Mouse (Mus musculus): ENCODE results near the gene Rrp8. TPM values are rescaled to one million over a fixed set of nuclear protein-coding genes. Genes with fewer than 3 reads are reported as not detected.

The Rrp8 gene
- 44.0 and 44.3 TPM in 2 replicates for polyA plus RNA-seq (2015; fragmentation: Nextera tagmentation; extraction: Ambion mirVana)

GRCm38 (mm10) chr7:105736911-105737521 lies at the start of gene Rrp8:
Rrp8 (minus strand) TSS chr7:105737385.
- no peaks in the 10 kb centered on the region for H3K27me3 ChIP-seq
- peaks cover 54% of the 10 kb centered on the region for H3K36me3 ChIP-seq
- H3K27ac ChIP-seq = peak within 1 kb of the TSS; percentile 83
- ATAC-seq (ENCODE audit: low FRiP score, low read depth) = peak; percentile 9; the same call in 1 of the 2 replicates
- under 1% methylated on average over 30 of the region's 30 CpGs for WGBS
- H3K4me2 ChIP-seq (replicated peaks) = peak within 1 kb of the TSS; percentile 79
- H3K4me1 ChIP-seq = peaks cover 31% of the 10 kb centered on the region
- peak within 1 kb of the TSS; percentile 92 for H3K9ac ChIP-seq
- no peaks in the 10 kb centered on the region for H3K9me3 ChIP-seq
- peak within 1 kb of the TSS; percentile 77 for H3K4me3 ChIP-seq

DNA sequence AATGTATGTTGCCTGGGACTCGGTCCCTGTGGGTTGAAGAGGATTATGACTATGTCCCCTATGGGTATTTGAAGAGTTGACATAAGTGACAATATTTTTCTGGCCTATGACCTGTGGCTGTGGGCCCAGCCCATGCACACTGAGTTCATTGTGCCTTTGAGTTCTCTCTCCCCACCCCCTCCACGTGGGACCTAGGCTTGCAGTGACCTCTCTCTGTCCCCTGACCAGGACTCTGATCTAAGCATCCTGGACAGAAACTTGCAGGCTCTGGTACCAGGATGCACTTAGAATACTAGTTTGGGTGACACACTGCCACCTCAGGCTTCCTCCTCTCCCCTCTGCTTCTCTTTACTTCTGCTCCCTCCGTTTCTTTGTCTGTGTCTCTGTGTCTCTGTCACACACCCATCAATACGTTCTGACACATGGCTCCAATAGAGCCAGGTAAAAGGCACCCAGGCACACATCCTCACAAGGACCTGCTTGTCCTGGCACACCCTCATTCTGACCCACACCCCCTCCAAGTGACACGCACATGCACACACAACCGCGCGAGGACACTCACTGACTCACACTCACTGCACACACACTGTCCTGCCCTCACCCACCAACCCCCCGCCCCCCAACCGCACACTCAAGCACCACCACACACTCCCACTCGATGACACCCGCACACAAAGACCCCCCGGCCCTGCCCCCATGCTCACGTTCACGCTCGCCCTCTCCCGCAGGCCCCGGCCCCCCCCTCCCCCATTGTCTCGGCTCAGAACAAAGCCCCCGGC lies 49.5 kb upstream of the Rrp8 start:
- H3K9ac ChIP-seq = peak overlapping the region; percentile 98
- H3K9me3 ChIP-seq = no peaks in the 10 kb centered on the region
- peaks cover 51% of the 10 kb centered on the region for H3K4me1 ChIP-seq
- no peaks in the 10 kb centered on the region for H3K27me3 ChIP-seq
- ATAC-seq (ENCODE audit: low FRiP score, low read depth) = peak; percentile 70
- H3K4me2 ChIP-seq (replicated peaks) = peak overlapping the region; percentile 93
- peaks cover 36% of the 10 kb centered on the region for H3K36me3 ChIP-seq
- H3K4me3 ChIP-seq = peak overlapping the region; percentile 94
- H3K27ac ChIP-seq = peak overlapping the region; percentile 95
- WGBS = 7% methylated on average over 20 of the region's 20 CpGs

DNA sequence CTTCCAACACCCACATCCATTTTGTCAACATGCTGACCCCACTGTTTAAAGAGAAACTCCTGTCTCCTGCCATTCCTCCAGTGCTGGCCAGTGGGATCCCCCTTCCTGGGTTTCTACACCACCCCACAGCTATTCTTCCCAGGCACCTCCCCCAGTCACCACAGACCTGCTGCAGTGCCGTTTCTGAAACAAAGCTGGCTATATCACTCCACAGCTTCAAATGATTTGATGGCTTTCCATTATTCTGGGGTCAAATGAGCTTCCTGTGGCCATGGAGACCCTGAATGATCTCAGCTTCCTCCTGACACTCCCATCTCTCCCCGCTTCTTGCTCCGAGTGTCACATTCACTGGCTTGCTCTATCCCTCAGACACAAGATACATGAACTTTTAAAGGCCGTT lies 47.4 kb upstream of the Rrp8 start:
- Histone ChIP-seq H3K4me2 (replicated peaks) (peak overlapping the region; percentile 93), H3K9ac (peak overlapping the region; percentile 27; the same call in 1 of the 2 replicates), H3K9me3 (no peaks in the 10 kb centered on the region), H3K36me3 (peaks cover 57% of the 10 kb centered on the region), H3K4me3 (peak overlapping the region; percentile 5; the same call in 1 of the 2 replicates), H3K27me3 (no peaks in the 10 kb centered on the region), H3K4me1 (peaks cover 66% of the 10 kb centered on the region), H3K27ac (no peak overlapping the region)
- WGBS = 35% methylated on average over 4 of the region's 4 CpGs
- no peak for ATAC-seq (ENCODE audit: low FRiP score, low read depth)

DNA sequence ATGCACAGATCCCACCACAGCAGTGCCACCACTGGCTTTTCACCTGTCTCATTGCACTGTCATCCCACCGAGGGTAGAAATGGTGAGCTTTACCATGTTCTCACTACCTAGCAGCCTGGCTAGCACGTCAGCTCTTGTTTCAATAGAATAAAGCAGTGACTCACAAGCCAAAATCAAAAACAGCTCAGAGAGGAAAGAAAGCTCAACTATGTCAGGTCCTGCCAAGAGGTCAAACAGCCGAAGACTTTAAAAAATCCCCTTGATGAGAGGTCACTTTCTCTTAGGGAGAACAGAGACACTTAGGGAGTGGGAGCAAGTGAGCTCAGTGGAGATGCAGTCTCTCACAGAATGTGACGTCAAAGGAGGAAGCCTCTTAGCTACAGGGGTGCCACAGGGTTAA lies 46.7 kb upstream of the Rrp8 start:
- Histone ChIP-seq H3K4me2 (replicated peaks) (peak overlapping the region; percentile 93), H3K4me3 (no peak overlapping the region), H3K27ac (no peak overlapping the region; the same call in 1 of the 2 replicates), H3K9me3 (no peaks in the 10 kb centered on the region), H3K27me3 (no peaks in the 10 kb centered on the region), H3K4me1 (peaks cover 72% of the 10 kb centered on the region), H3K36me3 (peaks cover 60% of the 10 kb centered on the region), H3K9ac (peak overlapping the region; percentile 27; the same call in 1 of the 2 replicates)
- no peak for ATAC-seq (ENCODE audit: low FRiP score, low read depth)
- WGBS = 38% methylated on average over 4 of the region's 4 CpGs

DNA sequence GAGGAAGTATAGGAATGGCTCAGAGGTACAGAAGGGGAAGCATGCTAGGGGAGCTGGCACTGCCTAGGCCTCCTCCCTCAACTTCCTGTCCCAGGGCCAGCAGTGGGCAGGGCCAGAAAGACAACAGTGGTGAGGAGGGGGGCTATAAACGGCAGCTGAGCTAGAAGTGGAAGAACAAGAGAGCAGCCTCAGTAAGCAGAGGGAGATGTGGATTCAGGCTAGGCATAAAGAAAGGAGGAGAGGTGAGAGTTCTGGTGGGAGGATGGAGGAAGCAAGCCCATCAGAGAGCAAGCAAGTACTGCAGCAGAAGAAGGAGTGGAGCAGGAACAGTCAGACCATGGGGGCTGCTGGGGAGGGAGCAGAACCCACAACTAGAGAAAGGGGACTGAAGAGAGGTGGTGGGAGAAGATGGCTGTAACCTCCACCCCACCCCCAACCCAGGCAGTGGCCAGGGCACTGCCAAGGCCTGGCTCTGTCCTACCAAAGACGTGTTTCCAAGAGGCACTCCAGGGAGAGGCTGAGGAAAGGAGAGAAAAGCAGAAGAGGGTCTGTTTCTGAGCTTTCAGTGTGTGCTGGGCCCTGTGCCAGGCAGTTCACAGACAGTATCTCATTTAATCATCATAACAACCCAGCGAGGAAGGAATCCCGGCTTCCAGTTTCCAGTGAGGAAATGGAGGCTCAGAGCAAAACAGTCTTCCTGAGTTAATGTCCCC lies 41.5 kb upstream of the Rrp8 start:
- peak overlapping the region; percentile 98 for H3K27ac ChIP-seq
- peaks cover 70% of the 10 kb centered on the region for H3K36me3 ChIP-seq
- no peaks in the 10 kb centered on the region for H3K9me3 ChIP-seq
- no peaks in the 10 kb centered on the region for H3K27me3 ChIP-seq
- peaks cover 74% of the 10 kb centered on the region for H3K4me1 ChIP-seq
- H3K4me2 ChIP-seq (replicated peaks) = peak overlapping the region; percentile 77
- peak overlapping the region; percentile 59 for H3K9ac ChIP-seq
- peak; percentile 93 for ATAC-seq (ENCODE audit: low FRiP score, low read depth)
- 4% methylated on average over 4 of the region's 4 CpGs for WGBS
- peak overlapping the region; percentile 44 for H3K4me3 ChIP-seq

DNA sequence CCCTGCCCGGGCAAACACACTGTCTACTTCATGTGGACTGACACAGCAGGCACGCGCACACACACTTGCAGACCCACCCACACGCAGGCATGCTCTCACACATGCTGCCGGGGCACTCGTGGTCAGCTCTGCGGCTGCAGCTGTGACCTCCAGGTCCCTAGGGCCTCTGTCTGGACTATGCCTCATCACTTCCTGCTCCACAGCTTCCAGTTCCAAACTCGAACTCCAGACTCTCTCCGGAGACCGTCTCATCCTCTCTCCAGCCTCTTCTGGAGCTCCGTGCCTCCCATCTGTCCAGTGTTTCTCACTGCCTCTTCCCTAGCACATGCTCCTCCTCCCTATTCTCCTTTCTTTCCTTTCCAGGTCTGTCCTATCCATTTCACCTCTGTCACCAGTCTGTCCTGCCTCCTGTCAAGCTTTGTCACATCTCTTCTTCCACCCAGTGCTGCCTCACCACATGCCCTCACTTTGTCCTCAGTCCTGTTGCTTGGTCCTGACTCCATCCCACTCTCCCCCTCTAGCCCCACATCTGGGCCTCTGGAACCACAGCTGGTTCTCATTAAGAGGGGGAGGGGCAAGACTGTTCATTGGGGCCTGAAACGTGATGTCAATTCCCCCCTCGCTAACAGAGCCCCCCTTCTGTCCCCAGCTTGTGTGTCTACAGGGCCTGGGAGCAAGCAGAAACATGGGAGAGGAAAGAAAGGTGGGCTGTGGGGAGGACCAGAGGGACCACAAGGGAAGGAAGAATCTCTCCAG lies 40.8 kb upstream of the Rrp8 start:
- Histone ChIP-seq H3K36me3 (peaks cover 66% of the 10 kb centered on the region), H3K9ac (peak overlapping the region; percentile 66), H3K4me3 (peak overlapping the region; percentile 44), H3K4me2 (replicated peaks) (peak overlapping the region; percentile 77), H3K27ac (peak overlapping the region; percentile 98), H3K4me1 (peaks cover 72% of the 10 kb centered on the region), H3K27me3 (no peaks in the 10 kb centered on the region), H3K9me3 (no peaks in the 10 kb centered on the region)
- 10% methylated on average over 13 of the region's 13 CpGs for WGBS
- peak; percentile 93 for ATAC-seq (ENCODE audit: low FRiP score, low read depth)

- peak overlapping the region; percentile 66; the same call in 1 of the 2 replicates for H3K9ac ChIP-seq
- no peaks in the 10 kb centered on the region for H3K9me3 ChIP-seq
- no peaks in the 10 kb centered on the region for H3K27me3 ChIP-seq
- peak overlapping the region; percentile 77 for H3K4me2 ChIP-seq (replicated peaks)
- H3K4me1 ChIP-seq = peaks cover 69% of the 10 kb centered on the region
- peaks cover 66% of the 10 kb centered on the region for H3K36me3 ChIP-seq
- ATAC-seq (ENCODE audit: low FRiP score, low read depth) = no peak
- WGBS = 79% methylated on average over 1 of the region's 1 CpGs
- H3K4me3 ChIP-seq = peak overlapping the region; percentile 44
- H3K27ac ChIP-seq = peak overlapping the region; percentile 98; the same call in 1 of the 2 replicates
These were observed 40.1 kb upstream of the Rrp8 start for GRCm38 (mm10) chr7:105777316-105777715.

GRCm38 (mm10) chr7:105776026-105776425 lies 38.8 kb upstream of the Rrp8 start:
- no peak for ATAC-seq (ENCODE audit: low FRiP score, low read depth)
- Histone ChIP-seq H3K27ac (no peak overlapping the region), H3K4me3 (no peak overlapping the region), H3K36me3 (peaks cover 66% of the 10 kb centered on the region), H3K4me1 (peaks cover 68% of the 10 kb centered on the region), H3K27me3 (no peaks in the 10 kb centered on the region), H3K9me3 (no peaks in the 10 kb centered on the region), H3K9ac (no peak overlapping the region), H3K4me2 (replicated peaks) (no peak overlapping the region)
- WGBS = 87% methylated on average over 2 of the region's 2 CpGs

GRCm38 (mm10) chr7:105774661-105775060 lies 37.5 kb upstream of the Rrp8 start:
- Histone ChIP-seq H3K27me3 (no peaks in the 10 kb centered on the region), H3K9me3 (no peaks in the 10 kb centered on the region), H3K27ac (no peak overlapping the region), H3K36me3 (peaks cover 66% of the 10 kb centered on the region), H3K4me1 (peaks cover 64% of the 10 kb centered on the region), H3K4me2 (replicated peaks) (no peak overlapping the region), H3K4me3 (no peak overlapping the region), H3K9ac (no peak overlapping the region)
- WGBS = 68% methylated on average over 8 of the region's 8 CpGs
- ATAC-seq (ENCODE audit: low FRiP score, low read depth) = no peak

- Histone ChIP-seq H3K9me3 (no peaks in the 10 kb centered on the region), H3K4me1 (peaks cover 64% of the 10 kb centered on the region), H3K4me2 (replicated peaks) (no peak overlapping the region), H3K27me3 (no peaks in the 10 kb centered on the region), H3K36me3 (peaks cover 78% of the 10 kb centered on the region), H3K9ac (no peak overlapping the region), H3K27ac (no peak overlapping the region), H3K4me3 (no peak overlapping the region)
- 84% methylated on average over 5 of the region's 5 CpGs for WGBS
- ATAC-seq (ENCODE audit: low FRiP score, low read depth) = no peak
These were observed 35.9 kb upstream of the Rrp8 start for GRCm38 (mm10) chr7:105773041-105773440.

DNA sequence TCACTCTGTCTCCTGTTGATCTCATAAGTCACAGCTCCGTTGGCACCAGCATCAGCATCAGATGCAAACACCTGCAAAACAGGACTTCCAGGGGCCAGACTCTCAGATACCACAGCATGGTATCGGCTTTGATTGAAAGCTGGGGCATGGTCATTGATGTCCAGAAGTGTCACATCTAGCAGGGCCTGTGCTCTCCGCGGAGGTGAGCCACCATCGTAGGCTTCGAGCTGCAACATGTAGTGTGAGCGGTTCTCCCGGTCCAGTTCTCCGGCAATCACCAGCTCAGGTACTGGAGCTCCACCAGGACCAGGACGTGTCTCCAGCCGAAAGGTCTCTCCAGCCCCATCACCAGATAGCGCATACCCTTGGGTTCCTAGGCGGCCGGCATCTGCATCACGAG lies 35.1 kb upstream of the Rrp8 start:
- no peaks in the 10 kb centered on the region for H3K27me3 ChIP-seq
- H3K27ac ChIP-seq = no peak overlapping the region
- no peak overlapping the region for H3K4me3 ChIP-seq
- peaks cover 85% of the 10 kb centered on the region for H3K36me3 ChIP-seq
- no peak overlapping the region for H3K9ac ChIP-seq
- H3K4me2 ChIP-seq (replicated peaks) = no peak overlapping the region
- no peaks in the 10 kb centered on the region for H3K9me3 ChIP-seq
- no peak for ATAC-seq (ENCODE audit: low FRiP score, low read depth)
- 95% methylated on average over 15 of the region's 15 CpGs for WGBS
- peaks cover 62% of the 10 kb centered on the region for H3K4me1 ChIP-seq
